Mouse (Mus musculus) cerebellum, adult 2 months (tissue): ENCODE results near the gene Hba-x.

ENCODE experiments used
- CTCF ChIP-seq: fragments of 200-500 bp; IDR thresholded peaks from 2 replicates; pipeline ENCODE4 v1.5.1; 2011; ENCODE audit warnings: low read depth, mild to moderate bottlenecking, control low read depth, low read length, moderate library complexity, borderline replicate concordance; ENCODE audit not compliant: insufficient read depth
- POLR2A ChIP-seq: fragments of 200-500 bp; IDR thresholded peaks from 2 replicates; pipeline ENCODE4 v1.6.1; 2011; ENCODE audit warnings: low read length, control low read depth, borderline replicate concordance; ENCODE audit not compliant: insufficient read depth

DNA sequence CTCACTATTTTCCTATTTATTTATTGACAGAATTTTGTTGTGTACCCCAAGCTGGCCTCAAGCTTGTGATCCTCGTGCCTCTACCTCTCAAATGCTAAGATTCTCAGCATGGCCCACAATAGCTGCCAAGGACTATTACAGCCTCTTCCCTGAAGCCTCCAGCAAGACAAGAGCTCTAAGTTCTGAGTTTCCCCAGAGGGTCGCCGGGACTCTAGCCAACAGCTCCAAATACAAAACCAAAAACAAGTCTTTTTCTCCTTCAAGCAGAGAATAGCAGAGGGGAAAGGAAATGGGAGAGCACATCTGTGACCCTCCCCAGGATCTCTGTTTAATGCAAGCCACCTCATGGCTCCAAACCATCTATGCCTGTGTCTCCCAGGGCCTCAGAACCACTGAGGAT, 32.1 kb upstream of the Hba-x start:
- TF ChIP-seq POLR2A = no peak
- TF ChIP-seq CTCF = no peak
